Mouse (Mus musculus) neural tube, embryonic 13.5 days (tissue): ENCODE measurements at regions not wholly inside any gene's neighbourhood (a gene's known extent, or its start where the extent isn't known, plus 50 kb on each side); places are given as distances from the start of the nearest gene placed in this dataset.

Experiments used
- ATAC-seq: fragments of 200-750 bp; cut with Nextera tagmentation; 2 replicates; pipeline ENCODE4 v1.8.0; 2017; ENCODE audit warnings: low read depth, mild to moderate bottlenecking, moderate TSS enrichment, moderate library complexity
- H3K27ac ChIP-seq: fragments of 300-500 bp; sonication (generic); replicated peaks from 2 replicates; pipeline ENCODE4 v1.5.1; 2015; ENCODE audit warnings: moderate library complexity, mild to moderate bottlenecking, inconsistent platforms
- H3K27me3 ChIP-seq: fragments of 300-500 bp; sonication (generic); 2 replicates; pipeline ENCODE4 v1.6.1; 2015; ENCODE audit warnings: mild to moderate bottlenecking, inconsistent platforms
- H3K36me3 ChIP-seq: fragments of 300-500 bp; sonication (generic); 2 replicates; pipeline ENCODE4 v1.6.1; 2015; ENCODE audit warnings: mild to moderate bottlenecking, inconsistent platforms
- H3K4me1 ChIP-seq: fragments of 300-500 bp; sonication (generic); replicated peaks from 2 replicates; pipeline ENCODE4 v1.6.1; 2015; ENCODE audit warnings: inconsistent platforms
- H3K4me2 ChIP-seq: fragments of 300-500 bp; sonication (generic); 2 replicates; pipeline ENCODE4 v1.6.1; 2015; ENCODE audit warnings: inconsistent platforms, mild to moderate bottlenecking, moderate library complexity
- H3K4me3 ChIP-seq: fragments of 300-500 bp; sonication (generic); 2 replicates; pipeline ENCODE4 v1.5.1; 2015; ENCODE audit warnings: mild to moderate bottlenecking, inconsistent platforms
- H3K9ac ChIP-seq: fragments of 300-500 bp; sonication (generic); 2 replicates; pipeline ENCODE4 v1.6.1; 2015; ENCODE audit warnings: moderate library complexity, mild to moderate bottlenecking, inconsistent platforms
- H3K9me3 ChIP-seq: fragments of 300-500 bp; sonication (generic); 2 replicates; pipeline ENCODE4 v1.6.1; 2016; ENCODE audit warnings: inconsistent platforms
- WGBS: fragments of 180-500 bp; shearing (Covaris S2); methylation state at CpG from one replicate; pipeline ENCODE4 v1.1.7; 2015; 5-methylcytosine and 5-hydroxymethylcytosine counted together

DNA sequence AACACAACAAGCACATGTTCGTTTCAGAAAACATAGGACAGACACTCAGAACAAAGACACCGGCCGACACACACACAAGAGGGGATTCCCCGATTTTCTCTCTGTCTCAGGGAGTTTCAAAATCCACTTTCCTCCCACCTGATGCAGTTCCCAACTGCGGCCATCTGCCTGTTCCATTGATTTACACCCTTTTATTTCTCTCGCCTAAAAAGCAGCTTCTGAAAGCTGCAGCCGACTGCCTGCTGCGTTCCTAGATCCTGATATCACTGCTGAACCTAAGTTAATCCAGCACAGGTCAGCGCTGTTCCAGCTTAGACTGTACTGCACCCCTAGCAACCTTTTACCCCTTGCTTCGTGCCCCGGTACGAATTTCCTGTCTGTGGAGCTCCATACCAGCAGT is 237.0 kb downstream of the Impad1 start:
- Histone ChIP-seq H3K4me2 (no peak overlapping the region), H3K9ac (no peak overlapping the region), H3K4me1 (no peaks in the 10 kb centered on the region), H3K27me3 (no peaks in the 10 kb centered on the region), H3K9me3 (no peaks in the 10 kb centered on the region), H3K4me3 (no peak overlapping the region), H3K36me3 (no peaks in the 10 kb centered on the region), H3K27ac (no peak overlapping the region)
- 75% methylated on average over 12 of the region's 12 CpGs for WGBS
- no peak for ATAC-seq

DNA sequence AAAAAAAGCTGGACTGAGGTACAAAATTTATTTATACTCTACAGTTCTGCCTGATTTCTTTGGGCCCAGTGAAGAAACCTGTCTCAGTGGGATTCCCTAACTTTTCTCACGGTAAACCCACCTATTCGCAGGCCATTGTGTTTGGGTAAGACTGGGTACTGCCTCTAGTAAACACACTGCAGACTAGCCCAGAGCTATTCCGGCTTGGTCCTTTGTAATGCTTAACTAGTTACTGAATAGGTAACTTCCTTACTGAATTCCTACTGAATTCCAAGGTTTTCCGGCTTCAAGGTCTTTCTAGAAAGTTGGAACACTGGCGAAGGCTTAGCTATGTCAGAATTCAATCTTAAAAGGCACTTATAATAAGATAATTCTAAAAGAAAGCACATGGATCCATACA is 242.9 kb downstream of the Impad1 start:
- no peak overlapping the region for H3K4me3 ChIP-seq
- ATAC-seq, result no peak
- H3K4me2 ChIP-seq, result no peak overlapping the region
- 84% methylated on average over 5 of the region's 5 CpGs for WGBS
- H3K4me1 ChIP-seq, result no peaks in the 10 kb centered on the region
- H3K27ac ChIP-seq, result no peak overlapping the region
- H3K9ac ChIP-seq, result no peak overlapping the region
- no peaks in the 10 kb centered on the region for H3K27me3 ChIP-seq
- no peaks in the 10 kb centered on the region for H3K36me3 ChIP-seq
- H3K9me3 ChIP-seq, result no peaks in the 10 kb centered on the region

DNA sequence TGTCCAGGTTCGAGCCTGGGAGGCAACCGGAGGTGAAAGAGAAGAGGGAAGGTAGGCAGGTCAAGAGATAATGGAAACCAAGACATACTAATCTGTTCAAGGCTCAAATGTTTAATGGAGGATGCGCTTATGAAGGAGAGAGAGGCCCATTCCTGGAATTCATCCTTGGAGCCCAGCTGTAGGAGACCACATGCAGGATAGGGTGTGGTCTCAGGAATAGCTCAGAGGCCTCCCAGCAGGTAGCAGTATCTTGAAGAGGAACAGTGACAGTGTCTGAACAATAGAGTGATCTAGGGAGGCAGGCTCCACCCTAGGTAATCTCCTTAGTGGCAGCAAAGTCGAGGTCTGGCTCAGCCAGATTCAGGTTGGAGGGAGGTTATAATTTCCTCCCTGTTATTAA is 243.3 kb downstream of the Impad1 start:
- Histone ChIP-seq H3K9ac (no peak overlapping the region), H3K4me2 (no peak overlapping the region), H3K27ac (no peak overlapping the region), H3K27me3 (no peaks in the 10 kb centered on the region), H3K36me3 (no peaks in the 10 kb centered on the region), H3K4me3 (no peak overlapping the region), H3K4me1 (no peaks in the 10 kb centered on the region), H3K9me3 (no peaks in the 10 kb centered on the region)
- no peak for ATAC-seq
- 76% methylated on average over 4 of the region's 4 CpGs for WGBS

DNA sequence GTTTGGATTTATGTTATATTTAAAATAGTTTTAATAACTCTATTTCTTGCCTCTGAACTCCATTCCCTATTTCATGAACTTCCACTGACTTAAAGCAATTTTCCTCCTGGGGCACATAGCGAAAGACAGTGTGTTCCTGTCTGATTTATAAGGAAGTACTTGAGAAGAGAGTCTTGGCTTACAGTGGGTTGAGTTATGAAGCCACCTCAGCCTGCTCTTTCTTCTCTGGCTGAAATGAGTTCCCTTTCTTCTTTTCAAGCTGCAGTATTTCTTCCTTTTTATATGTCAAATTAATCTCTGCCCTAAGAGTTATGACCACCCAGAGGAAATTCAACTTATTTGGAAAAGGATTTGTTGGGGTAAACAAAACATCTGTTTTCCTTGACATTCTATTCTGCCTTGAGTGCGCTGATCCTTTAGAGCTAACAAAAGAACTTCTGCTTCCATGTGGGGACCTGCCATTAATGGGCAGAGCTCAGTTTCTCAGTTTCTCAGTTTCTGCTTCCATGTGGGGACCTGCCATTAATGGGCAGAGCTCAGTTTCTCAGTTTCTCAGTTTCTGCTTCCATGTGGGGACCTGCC is 255.9 kb downstream of the Impad1 start:
- no peak overlapping the region for H3K4me3 ChIP-seq
- no peak overlapping the region for H3K4me2 ChIP-seq
- no peak overlapping the region for H3K27ac ChIP-seq
- 78% methylated on average over 2 of the region's 2 CpGs for WGBS
- H3K9me3 ChIP-seq, result no peaks in the 10 kb centered on the region
- no peaks in the 10 kb centered on the region for H3K27me3 ChIP-seq
- ATAC-seq, result no peak
- H3K36me3 ChIP-seq, result no peaks in the 10 kb centered on the region
- no peak overlapping the region for H3K9ac ChIP-seq
- H3K4me1 ChIP-seq, result no peaks in the 10 kb centered on the region

DNA sequence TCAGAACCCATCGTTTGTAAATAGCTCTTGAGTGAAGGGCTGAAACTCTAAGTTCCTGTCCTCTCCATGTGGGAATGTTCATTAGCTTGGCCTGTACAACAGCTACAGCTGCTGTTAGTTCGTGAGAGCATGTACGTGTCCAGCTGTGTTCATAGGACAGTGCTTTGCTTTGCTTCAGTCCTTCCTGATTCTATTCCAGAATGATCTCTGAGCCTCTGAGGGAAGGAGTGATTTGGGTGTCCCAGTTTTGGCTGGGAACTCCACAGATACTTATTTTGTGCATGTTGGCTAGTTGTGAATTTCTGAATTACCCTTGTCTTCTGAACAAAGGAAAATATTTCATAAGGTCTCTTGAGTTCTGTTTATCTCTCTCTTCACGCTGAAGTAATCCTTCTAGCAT is 261.0 kb downstream of the Impad1 start:
- Histone ChIP-seq H3K4me1 (no peaks in the 10 kb centered on the region), H3K4me3 (no peak overlapping the region), H3K4me2 (no peak overlapping the region), H3K27me3 (no peaks in the 10 kb centered on the region), H3K9me3 (no peaks in the 10 kb centered on the region), H3K9ac (no peak overlapping the region), H3K36me3 (no peaks in the 10 kb centered on the region), H3K27ac (no peak overlapping the region)
- 86% methylated on average over 4 of the region's 4 CpGs for WGBS
- ATAC-seq, result no peak

DNA sequence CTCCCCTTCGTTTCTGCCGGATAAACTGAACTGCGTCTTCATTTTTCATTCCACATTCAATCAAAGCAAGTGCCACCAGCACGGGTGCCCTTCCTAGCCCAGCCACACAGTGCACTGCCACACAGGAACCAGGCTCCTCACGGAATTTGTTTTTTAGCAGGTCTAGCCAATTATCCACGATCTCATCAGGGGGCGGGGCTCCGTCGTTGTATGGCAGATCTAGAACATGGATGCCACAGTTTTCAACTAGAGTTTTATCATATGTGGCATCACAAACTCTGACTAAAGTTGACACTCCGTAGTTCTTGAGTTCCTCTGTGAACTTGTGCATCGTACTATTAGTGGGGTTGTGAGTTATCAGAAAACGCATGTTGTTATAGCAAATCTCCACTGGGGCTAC is 264.8 kb downstream of the Impad1 start:
- Histone ChIP-seq H3K27me3 (no peaks in the 10 kb centered on the region), H3K9me3 (no peaks in the 10 kb centered on the region), H3K9ac (no peak overlapping the region), H3K27ac (no peak overlapping the region), H3K4me3 (no peak overlapping the region), H3K4me1 (no peaks in the 10 kb centered on the region), H3K4me2 (no peak overlapping the region), H3K36me3 (no peaks in the 10 kb centered on the region)
- 89% methylated on average over 12 of the region's 12 CpGs for WGBS
- ATAC-seq, result no peak

DNA sequence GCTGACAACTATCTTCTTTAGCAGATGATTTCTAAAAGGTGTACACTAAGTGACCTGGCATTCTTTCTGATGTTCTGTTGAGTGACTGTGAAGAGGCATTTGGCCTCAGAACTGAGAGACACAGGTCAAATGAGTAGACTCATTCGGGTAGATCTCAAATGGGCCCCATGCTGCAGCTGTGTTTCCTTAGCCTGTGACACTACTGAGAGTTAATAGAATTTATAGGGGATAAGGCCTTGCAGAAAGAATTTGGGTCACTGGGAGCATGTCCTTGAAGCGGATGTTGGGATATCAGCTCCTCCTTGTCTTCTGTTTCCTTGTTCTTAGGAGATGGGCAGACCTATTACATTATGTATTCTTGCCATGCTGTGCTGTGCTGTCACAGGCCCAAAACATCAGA is 271.4 kb downstream of the Impad1 start:
- no peak overlapping the region for H3K4me3 ChIP-seq
- H3K9me3 ChIP-seq, result no peaks in the 10 kb centered on the region
- no peaks in the 10 kb centered on the region for H3K27me3 ChIP-seq
- 75% methylated on average over 2 of the region's 2 CpGs for WGBS
- no peak overlapping the region for H3K27ac ChIP-seq
- no peak for ATAC-seq
- H3K9ac ChIP-seq, result no peak overlapping the region
- no peaks in the 10 kb centered on the region for H3K4me1 ChIP-seq
- no peaks in the 10 kb centered on the region for H3K36me3 ChIP-seq
- no peak overlapping the region for H3K4me2 ChIP-seq

DNA sequence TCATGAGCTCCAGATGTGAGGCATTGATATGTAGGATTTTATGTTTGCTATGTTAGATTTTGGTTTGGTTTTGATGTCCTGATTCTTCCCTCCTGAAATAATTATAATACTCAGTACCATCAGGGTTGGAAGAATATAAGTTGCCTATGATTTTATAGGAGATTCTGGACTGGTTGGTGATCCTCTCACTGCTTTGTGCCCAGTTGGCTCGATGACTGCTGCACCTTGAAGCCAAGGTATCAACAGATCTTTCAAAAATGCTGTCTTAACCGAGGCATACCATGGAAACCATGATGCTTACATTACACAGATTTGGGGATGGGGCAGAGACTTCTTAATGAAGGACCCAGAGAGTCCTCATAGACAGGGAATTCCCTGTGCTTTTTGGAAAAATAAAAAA is 274.4 kb downstream of the Impad1 start:
- Histone ChIP-seq H3K9ac (no peak overlapping the region), H3K4me1 (no peaks in the 10 kb centered on the region), H3K27me3 (no peaks in the 10 kb centered on the region), H3K9me3 (no peaks in the 10 kb centered on the region), H3K36me3 (no peaks in the 10 kb centered on the region), H3K4me2 (no peak overlapping the region), H3K27ac (no peak overlapping the region), H3K4me3 (no peak overlapping the region)
- 74% methylated on average over 2 of the region's 2 CpGs for WGBS
- ATAC-seq, result no peak

DNA sequence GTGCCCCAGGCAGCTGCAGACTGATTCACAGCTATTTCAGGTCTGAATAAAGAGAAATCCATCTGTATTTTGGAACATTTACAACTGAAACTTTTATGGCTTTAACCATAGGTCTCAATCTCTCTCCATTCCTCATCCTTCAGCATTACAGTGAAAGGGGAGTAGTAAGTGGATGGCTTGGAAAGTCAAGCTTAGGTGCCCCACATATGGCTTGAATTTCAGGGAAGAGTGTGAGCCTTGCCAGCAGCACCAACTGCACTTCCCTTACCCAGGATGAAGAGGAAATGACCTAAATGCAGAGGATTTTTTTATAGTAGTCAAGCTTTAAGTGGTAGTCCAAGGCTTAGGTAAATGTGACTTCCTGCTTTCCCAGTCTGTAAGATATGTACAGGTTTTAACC is 279.8 kb downstream of the Impad1 start:
- Histone ChIP-seq H3K4me1 (no peaks in the 10 kb centered on the region), H3K4me2 (no peak overlapping the region), H3K36me3 (no peaks in the 10 kb centered on the region), H3K27me3 (no peaks in the 10 kb centered on the region), H3K9ac (no peak overlapping the region), H3K27ac (no peak overlapping the region), H3K4me3 (no peak overlapping the region), H3K9me3 (no peaks in the 10 kb centered on the region)
- no peak for ATAC-seq

DNA sequence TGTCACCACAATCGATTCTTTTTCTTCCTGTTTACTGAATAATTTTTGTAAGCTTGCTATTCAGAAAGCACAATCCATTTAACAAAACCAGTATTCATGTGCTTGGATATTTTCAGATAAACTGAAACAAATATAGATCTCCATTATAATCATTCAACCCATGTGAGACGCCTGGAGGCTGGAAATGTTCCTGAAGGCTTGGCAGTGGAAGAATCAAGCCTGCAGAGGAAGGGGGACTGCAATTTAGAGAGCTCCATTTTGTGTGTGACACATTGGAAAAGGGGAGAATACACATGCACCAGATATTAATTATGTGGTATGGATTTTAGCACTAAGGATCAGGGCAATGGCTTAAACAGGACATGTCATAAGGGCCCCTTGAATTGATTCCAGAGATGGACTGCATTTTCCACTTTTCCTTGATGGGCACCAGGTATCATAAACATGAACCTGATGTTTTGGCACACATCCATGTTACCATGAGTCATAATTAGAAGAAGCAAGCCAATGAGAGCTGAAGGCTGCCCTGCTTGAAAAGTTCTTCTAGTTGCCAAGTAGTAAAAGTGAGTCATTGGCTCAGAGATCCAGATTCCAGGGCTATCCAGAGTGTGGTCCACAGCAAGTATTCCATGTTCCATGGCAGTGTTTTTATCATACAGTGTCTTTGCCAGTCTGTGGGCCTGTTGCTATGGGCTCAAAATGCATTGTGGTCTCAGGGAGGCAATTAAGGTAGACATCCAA is 282.8 kb downstream of the Impad1 start:
- Histone ChIP-seq H3K9me3 (no peaks in the 10 kb centered on the region), H3K36me3 (no peaks in the 10 kb centered on the region), H3K4me3 (no peak overlapping the region), H3K27ac (no peak overlapping the region), H3K4me2 (no peak overlapping the region), H3K9ac (no peak overlapping the region), H3K4me1 (no peaks in the 10 kb centered on the region), H3K27me3 (no peaks in the 10 kb centered on the region)
- WGBS, result 79% methylated on average over 2 of the region's 2 CpGs
- ATAC-seq, result no peak

DNA sequence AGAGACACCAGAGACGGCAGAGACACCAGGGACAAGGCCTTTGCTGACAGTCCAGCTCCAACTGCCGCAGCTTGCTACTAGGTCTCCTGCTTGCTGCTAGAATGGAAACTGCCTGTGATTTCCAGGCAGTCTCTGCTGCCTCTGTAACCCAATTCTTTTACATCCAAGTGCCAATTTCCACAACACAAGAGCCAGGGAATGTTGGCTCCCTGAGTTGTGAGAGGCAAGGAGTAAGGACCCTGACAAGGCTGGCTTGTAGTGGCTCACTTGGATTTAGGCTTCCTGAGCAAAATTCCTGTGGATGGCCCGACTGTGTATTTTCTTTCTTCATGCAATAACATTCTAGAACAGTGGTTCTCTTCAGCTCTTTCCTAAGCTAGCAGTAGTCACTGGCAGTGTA is 283.9 kb downstream of the Impad1 start:
- 81% methylated on average over 3 of the region's 3 CpGs for WGBS
- no peak overlapping the region for H3K4me2 ChIP-seq

DNA sequence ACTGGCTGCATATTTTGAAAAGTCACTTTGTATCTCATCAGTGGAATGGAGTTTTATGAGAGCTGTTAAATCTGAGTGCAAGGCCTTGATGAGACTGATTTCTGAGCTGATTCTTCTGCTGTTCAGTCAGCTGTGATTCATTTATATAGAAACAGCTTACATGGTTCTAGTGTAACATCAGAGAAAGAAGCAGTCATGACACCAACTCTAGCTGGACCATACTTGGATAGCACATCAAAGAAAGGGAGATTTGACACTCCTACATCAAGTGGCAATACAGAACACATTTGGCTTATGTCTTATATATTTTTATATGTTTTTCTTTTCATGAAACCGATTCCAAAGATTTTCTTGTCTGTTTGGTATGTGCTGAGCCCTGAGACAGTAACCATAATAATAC is 296.0 kb downstream of the Impad1 start:
- no peak overlapping the region for H3K4me3 ChIP-seq
- H3K9ac ChIP-seq, result no peak overlapping the region
- H3K9me3 ChIP-seq, result no peaks in the 10 kb centered on the region
- no peak overlapping the region for H3K27ac ChIP-seq
- H3K27me3 ChIP-seq, result no peaks in the 10 kb centered on the region
- H3K4me2 ChIP-seq, result no peak overlapping the region
- no peaks in the 10 kb centered on the region for H3K4me1 ChIP-seq
- H3K36me3 ChIP-seq, result no peaks in the 10 kb centered on the region
- ATAC-seq, result no peak
- 79% methylated on average over 1 of the region's 1 CpGs for WGBS

More for the DNA sequence above, 283.9 kb downstream of the Impad1 start:
- no peak overlapping the region for H3K4me3 ChIP-seq
- H3K4me1 ChIP-seq, result no peaks in the 10 kb centered on the region
- no peak overlapping the region for H3K27ac ChIP-seq
- H3K27me3 ChIP-seq, result no peaks in the 10 kb centered on the region
- no peak for ATAC-seq
- no peak overlapping the region for H3K9ac ChIP-seq
- H3K9me3 ChIP-seq, result no peaks in the 10 kb centered on the region
- no peaks in the 10 kb centered on the region for H3K36me3 ChIP-seq

DNA sequence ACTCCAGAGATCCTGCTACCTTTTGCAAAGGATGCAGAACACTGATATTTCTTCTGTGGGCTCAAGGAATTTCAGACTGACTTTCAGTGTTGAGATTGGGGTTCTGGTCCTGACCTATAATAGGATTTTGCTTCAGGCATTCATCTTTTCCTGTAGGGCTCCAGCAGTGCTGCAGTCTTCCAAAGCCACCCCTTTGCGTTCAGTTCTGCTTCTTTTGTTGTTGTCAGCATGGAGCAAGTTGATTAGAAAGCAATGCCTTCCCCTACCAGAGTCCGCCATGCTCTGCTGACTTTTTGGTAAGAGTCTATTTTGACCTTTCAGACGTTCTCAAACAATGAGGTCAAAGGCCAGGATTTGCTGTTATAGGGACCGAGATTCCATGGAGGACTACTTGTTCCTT is 297.0 kb downstream of the Impad1 start:
- no peaks in the 10 kb centered on the region for H3K9me3 ChIP-seq
- no peak overlapping the region for H3K27ac ChIP-seq
- H3K27me3 ChIP-seq, result no peaks in the 10 kb centered on the region
- ATAC-seq, result no peak
- WGBS, result 19% methylated on average over 4 of the region's 4 CpGs
- H3K4me1 ChIP-seq, result no peaks in the 10 kb centered on the region
- no peak overlapping the region for H3K4me2 ChIP-seq
- H3K9ac ChIP-seq, result no peak overlapping the region
- H3K36me3 ChIP-seq, result no peaks in the 10 kb centered on the region
- H3K4me3 ChIP-seq, result no peak overlapping the region
